Mouse (Mus musculus) embryonic facial prominence, embryonic 11.5 days (tissue): ENCODE results near the gene Prorsd1. TPM values are rescaled to one million over a fixed set of nuclear protein-coding genes. Genes with fewer than 3 reads are reported as not detected.

ENCODE experiments used
- ATAC-seq: fragments of 200-750 bp; cut with Nextera tagmentation; replicated peaks from 2 replicates; pipeline ENCODE4 v1.8.0; 2017; ENCODE audit warnings: low read depth; ENCODE audit not compliant: insufficient number of reproducible peaks, low FRiP score, low TSS enrichment
- DNase-seq: peaks from one replicate; pipeline ENCODE4 v3.0.0-alpha.2; 2015; ENCODE audit warnings: low spot score
- H3K27ac ChIP-seq: fragments of 300-500 bp; sonication (generic); replicated peaks from 2 replicates; pipeline ENCODE4 v1.5.1; 2014; ENCODE audit warnings: mild to moderate bottlenecking, low read depth, low read length, control low read depth
- H3K27me3 ChIP-seq: fragments of 300-500 bp; sonication (generic); 2 replicates; pipeline ENCODE4 v1.6.1; 2014; ENCODE audit warnings: mild to moderate bottlenecking, low read length, moderate library complexity, mixed read lengths; ENCODE audit not compliant: control insufficient read depth, insufficient read depth
- H3K36me3 ChIP-seq: fragments of 300-500 bp; sonication (generic); replicated peaks from 2 replicates; pipeline ENCODE4 v1.6.1; 2014; ENCODE audit warnings: low read depth, mild to moderate bottlenecking, low read length, moderate library complexity, mixed read lengths; ENCODE audit not compliant: control insufficient read depth, insufficient read depth
- H3K4me1 ChIP-seq: fragments of 300-500 bp; sonication (generic); 2 replicates; pipeline ENCODE4 v1.6.1; 2014; ENCODE audit warnings: low read length, mixed read lengths; ENCODE audit not compliant: control insufficient read depth, insufficient read depth
- H3K4me2 ChIP-seq: fragments of 300-500 bp; sonication (generic); 2 replicates; pipeline ENCODE4 v1.6.1; 2014; ENCODE audit warnings: low read depth, mild to moderate bottlenecking, control low read depth, low read length, moderate library complexity
- H3K4me3 ChIP-seq: fragments of 300-500 bp; sonication (generic); 2 replicates; pipeline ENCODE4 v1.5.1; 2014; ENCODE audit warnings: low read depth, low read length, control low read depth
- H3K9ac ChIP-seq: fragments of 300-500 bp; sonication (generic); replicated peaks from 2 replicates; pipeline ENCODE4 v1.6.1; 2014; ENCODE audit warnings: mild to moderate bottlenecking, control low read depth, low read length
- H3K9me3 ChIP-seq: fragments of 300-500 bp; sonication (generic); replicated peaks from 2 replicates; pipeline ENCODE4 v1.6.1; 2016; ENCODE audit warnings: mild to moderate bottlenecking, low read length, inconsistent platforms, mixed read lengths; ENCODE audit not compliant: control insufficient read depth
- WGBS: fragments of 180-500 bp; shearing (Covaris S2); extraction: QIAGEN DNeasy Blood & Tissue Kit; methylation state at CpG from one replicate; pipeline ENCODE4 v1.1.7; 2014; 5-methylcytosine and 5-hydroxymethylcytosine counted together
- polyA plus RNA-seq: library from polyadenylated mRNA; unstranded; fragments of >200 nt; fragmentation: Nextera tagmentation; extraction: Ambion mirVana; gene quantifications from 2 replicates; pipeline ENCODE4 v1.2.1, GENCODE M21; 2014

Prorsd1 gene
- polyA plus RNA-seq, 1 experiment from 2014 or later: 27.0 TPM

DNA sequence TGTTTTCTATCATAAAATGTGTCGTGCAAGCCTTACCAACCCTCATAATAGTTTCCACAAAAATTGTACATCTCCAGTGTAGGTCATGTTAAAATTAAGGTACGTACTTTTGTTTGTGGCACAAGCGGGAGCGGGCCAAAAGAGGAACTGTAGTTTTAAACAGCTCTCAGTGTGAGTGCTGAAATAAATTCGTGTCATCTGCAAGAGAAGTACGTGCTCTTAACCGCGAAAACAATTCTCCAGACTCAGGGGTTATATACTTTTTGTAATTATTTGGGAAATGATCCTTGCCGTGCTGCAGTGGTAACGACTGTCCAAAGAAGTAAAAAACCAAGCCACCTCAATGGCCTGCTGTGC lies 530 bp downstream of the Prorsd1 start:
- peak overlapping the region; percentile 79 for H3K9ac ChIP-seq
- H3K4me3 ChIP-seq: peak overlapping the region; percentile 57
- ATAC-seq (no peak), DNase-seq (no peak)
- WGBS: 27% methylated on average over 10 of the region's 10 CpGs
- H3K9me3 ChIP-seq: no peaks in the 10 kb centered on the region
- H3K27me3 ChIP-seq: no peaks in the 10 kb centered on the region
- H3K4me1 ChIP-seq: no peaks in the 10 kb centered on the region
- H3K27ac ChIP-seq: no peak overlapping the region
- H3K4me2 ChIP-seq: peak overlapping the region; percentile 50
- H3K36me3 ChIP-seq: no peaks in the 10 kb centered on the region; the same call in 1 of the 2 replicates

DNA sequence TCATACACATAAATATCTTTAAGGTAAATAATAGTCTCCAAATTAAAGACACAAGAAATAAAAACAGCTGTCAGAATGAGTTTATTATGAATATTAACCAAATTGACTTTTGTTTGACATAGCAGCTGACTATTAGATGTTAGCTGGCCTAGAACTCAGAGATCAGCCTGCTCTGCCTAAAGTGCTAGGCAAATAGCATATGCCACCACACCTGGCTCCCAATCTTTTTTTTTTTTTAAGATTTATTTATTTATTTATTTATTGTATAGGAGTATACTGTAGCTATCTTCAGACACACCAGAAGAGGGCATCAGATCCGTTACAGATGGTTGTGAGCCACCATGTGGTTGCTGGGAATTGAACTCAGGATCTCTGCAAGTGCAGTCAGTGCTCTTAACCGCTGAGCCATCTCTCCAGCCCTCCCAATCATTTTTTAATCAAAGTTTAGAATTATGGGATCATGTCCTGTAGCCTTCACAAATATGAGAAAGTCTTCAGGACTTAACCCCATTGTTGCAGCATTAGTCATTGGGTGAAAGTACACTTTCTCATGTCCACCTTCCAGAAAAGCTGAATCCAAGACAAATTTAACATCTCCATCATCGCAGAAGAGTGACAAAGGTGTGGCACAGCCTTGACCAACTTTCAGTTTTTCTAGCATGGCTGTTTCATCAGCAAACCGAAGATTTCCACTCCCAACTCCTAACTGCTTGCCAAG lies 1.9 kb downstream of the Prorsd1 start:
- no peak overlapping the region for H3K4me3 ChIP-seq
- H3K4me1 ChIP-seq: no peaks in the 10 kb centered on the region
- H3K27ac ChIP-seq: no peak overlapping the region
- 95% methylated on average over 4 of the region's 4 CpGs for WGBS
- H3K4me2 ChIP-seq: no peak overlapping the region
- H3K9me3 ChIP-seq: no peaks in the 10 kb centered on the region
- ATAC-seq (no peak), DNase-seq (no peak)
- no peaks in the 10 kb centered on the region for H3K27me3 ChIP-seq
- H3K36me3 ChIP-seq: no peaks in the 10 kb centered on the region; the same call in 1 of the 2 replicates
- no peak overlapping the region for H3K9ac ChIP-seq

DNA sequence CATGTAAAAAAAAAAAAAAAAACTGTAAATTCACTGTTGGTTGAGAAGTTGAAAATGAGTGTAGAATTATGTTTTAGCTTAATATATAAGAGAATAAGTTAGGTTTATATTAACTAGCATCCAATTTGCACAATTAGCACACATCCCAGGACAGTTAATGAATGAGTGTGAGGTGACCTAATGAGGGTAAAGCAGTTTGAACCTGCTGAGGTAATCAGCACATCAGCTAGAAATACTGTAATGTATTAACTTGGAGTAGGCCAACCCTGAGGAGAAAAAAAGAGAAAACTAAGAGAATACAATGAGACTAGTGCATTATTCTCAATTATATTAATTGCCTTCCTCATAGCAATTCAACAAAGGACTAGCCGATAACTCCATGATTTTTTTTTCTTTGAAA lies 5.4 kb downstream of the Prorsd1 start:
- DNase-seq (no peak), ATAC-seq (no peak)
- WGBS: 89% methylated on average over 1 of the region's 1 CpGs
- H3K27ac ChIP-seq: no peak overlapping the region
- H3K27me3 ChIP-seq: no peaks in the 10 kb centered on the region
- no peaks in the 10 kb centered on the region; the same call in 1 of the 2 replicates for H3K36me3 ChIP-seq
- no peak overlapping the region for H3K9ac ChIP-seq
- no peaks in the 10 kb centered on the region for H3K9me3 ChIP-seq
- no peak overlapping the region for H3K4me3 ChIP-seq
- no peaks in the 10 kb centered on the region for H3K4me1 ChIP-seq
- H3K4me2 ChIP-seq: no peak overlapping the region

DNA sequence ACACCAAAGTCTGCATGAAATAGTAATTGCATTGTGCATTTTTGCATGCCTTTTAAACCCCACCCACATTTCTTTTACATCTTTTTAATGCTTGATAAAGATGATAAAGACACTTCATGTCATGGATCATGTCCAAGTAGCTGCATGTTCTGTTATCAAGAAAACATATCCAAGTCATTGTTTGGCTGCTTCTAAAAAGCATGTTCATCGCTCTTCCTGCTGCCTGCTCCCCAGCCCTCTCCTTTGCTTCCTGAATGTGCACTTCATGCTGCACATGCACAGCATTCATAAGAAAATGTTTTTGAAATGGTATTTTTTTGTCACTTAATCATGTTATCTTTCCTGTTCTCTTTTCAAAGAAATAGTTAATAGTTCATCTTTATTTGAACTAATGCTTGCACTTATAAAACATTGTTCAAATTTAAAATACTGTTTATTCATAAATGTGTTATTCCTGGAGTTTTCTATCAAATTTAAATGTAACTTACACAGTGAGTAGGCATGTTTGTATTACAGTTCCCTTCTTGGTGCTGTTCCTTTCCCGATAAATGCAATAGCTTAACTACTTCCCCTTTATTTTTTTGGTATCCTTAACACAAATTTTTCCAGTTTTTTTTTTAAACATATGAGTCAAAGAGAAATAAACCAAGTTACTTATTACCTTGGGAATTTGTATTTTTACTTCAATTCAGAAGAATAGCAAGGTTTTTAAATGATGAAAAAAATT lies 9.8 kb downstream of the Prorsd1 start:
- no peaks in the 10 kb centered on the region; the same call in 1 of the 2 replicates for H3K36me3 ChIP-seq
- H3K9ac ChIP-seq: no peak overlapping the region
- H3K27ac ChIP-seq: no peak overlapping the region
- no peak overlapping the region for H3K4me3 ChIP-seq
- no peaks in the 10 kb centered on the region for H3K27me3 ChIP-seq
- ATAC-seq (no peak), DNase-seq (no peak)
- no peak overlapping the region for H3K4me2 ChIP-seq
- no peaks in the 10 kb centered on the region for H3K4me1 ChIP-seq
- 95% methylated on average over 2 of the region's 2 CpGs for WGBS
- H3K9me3 ChIP-seq: no peaks in the 10 kb centered on the region

DNA sequence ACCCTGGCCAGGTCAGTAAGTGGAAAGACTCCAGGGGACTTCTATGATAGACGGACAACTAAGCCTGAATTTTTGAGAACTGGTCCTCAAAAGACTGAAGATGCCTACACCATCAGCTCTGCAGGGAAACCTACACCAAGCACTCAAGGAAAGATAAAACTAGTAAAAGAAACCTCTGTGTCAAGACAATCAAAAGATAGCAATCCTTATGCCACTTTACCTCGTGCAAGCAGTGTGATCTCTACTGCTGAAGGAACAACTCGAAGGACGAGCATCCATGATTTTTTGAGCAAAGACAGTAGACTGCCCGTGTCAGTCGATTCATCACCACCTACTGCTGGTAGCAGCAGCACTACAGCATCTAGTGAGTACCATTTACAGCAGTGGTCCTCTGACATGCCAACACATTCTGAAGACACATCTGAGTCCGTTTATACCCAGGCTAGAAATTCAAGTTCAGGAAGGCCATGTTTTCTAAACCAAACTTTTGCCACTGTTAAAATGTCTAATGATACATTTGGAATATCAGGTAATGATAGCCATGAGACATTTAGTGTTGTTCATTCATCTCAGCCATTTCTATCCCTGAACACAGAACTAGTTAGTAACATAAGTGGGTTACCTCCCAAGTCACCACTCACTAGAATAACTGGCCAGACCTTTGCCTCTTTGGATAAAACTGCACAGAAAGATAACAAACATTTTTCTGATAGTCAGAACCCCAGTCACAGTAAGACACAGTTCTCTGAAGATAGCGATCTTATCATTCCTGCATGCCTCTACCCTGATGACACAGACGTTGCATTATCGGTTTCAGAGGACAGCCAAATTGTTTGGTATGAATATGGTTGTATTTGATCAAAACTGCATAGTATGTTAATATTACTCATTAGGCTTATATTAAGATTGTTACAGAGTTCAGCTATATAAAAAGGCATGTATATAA lies 10.6 kb downstream of the Prorsd1 start:
- Histone ChIP-seq H3K9ac (no peak overlapping the region), H3K4me2 (no peak overlapping the region), H3K4me1 (no peaks in the 10 kb centered on the region), H3K9me3 (no peaks in the 10 kb centered on the region), H3K27me3 (no peaks in the 10 kb centered on the region), H3K27ac (no peak overlapping the region), H3K4me3 (no peak overlapping the region), H3K36me3 (no peaks in the 10 kb centered on the region; the same call in 1 of the 2 replicates)
- 91% methylated on average over 10 of the region's 10 CpGs for whole genome bisulfite sequencing
- DNase-seq (no peak), ATAC-seq (no peak)

DNA sequence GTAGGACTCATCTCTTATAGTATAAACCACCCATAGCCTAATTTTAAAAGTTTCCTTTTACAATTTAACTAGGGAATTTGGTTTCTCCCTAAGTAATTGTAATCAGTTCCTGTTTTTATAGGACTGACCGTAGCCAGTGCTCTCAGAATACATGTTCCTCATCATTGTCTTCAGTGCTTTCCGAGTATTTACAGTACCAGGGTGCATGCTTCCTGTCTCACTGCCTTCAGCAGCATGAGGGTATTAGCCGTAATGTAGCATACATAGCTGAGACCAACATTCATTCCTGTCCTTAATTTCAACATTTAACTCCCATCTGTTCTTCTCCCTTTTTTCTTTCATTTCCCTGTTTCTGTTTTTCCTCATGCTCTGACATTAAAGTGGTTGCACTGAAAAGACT lies 17.9 kb downstream of the Prorsd1 start:
- DNase-seq (no peak), ATAC-seq (no peak)
- no peaks in the 10 kb centered on the region for H3K27me3 ChIP-seq
- H3K27ac ChIP-seq: no peak overlapping the region
- WGBS: 84% methylated on average over 3 of the region's 3 CpGs
- no peak overlapping the region for H3K4me3 ChIP-seq
- no peak overlapping the region for H3K4me2 ChIP-seq
- H3K9ac ChIP-seq: no peak overlapping the region
- no peaks in the 10 kb centered on the region for H3K4me1 ChIP-seq
- no peaks in the 10 kb centered on the region for H3K9me3 ChIP-seq
- no peaks in the 10 kb centered on the region; the same call in 1 of the 2 replicates for H3K36me3 ChIP-seq

DNA sequence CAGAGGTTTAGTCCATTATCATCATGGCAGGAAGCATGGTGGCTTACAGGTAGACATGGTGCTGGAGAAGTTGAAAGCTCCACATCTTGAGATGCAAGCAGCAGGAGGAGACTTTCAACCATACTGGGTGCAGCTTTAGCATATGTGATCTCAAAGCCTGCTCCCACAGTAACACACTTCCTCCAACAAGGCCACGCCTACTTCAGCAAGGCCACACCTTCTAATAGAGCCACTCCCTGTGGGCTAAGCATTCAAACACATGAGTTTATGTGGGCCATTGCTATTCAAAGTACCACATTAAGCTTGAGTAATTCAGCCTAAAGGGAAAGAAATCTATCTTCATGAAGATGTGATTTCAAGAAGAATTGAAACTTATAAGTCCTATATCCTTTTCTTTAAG lies 21.7 kb downstream of the Prorsd1 start:
- H3K4me3 ChIP-seq: no peak overlapping the region
- DNase-seq: no peak
- ATAC-seq: no peak
- no peaks in the 10 kb centered on the region for H3K36me3 ChIP-seq
- no peak overlapping the region for H3K4me2 ChIP-seq
- H3K9me3 ChIP-seq: no peaks in the 10 kb centered on the region
- H3K27me3 ChIP-seq: no peaks in the 10 kb centered on the region
- no peaks in the 10 kb centered on the region for H3K4me1 ChIP-seq
- no peak overlapping the region for H3K9ac ChIP-seq
- WGBS: 84% methylated on average over 1 of the region's 1 CpGs
- no peak overlapping the region for H3K27ac ChIP-seq
